Mouse (Mus musculus) thymus, adult 2 months (tissue): Measurements from ENCODE around the gene Vmn1r37. TPM values are rescaled to one million over a fixed set of nuclear protein-coding genes. Genes with fewer than 3 reads are reported as not detected.
"Not testable (repeated sequence)": the region's sequence is repeated elsewhere in the genome, so short reads cannot be mapped to it uniquely, and the experiment has no call there.

Source experiments
- DNase-seq: peaks from one replicate; pipeline ENCODE4 v3.0.0; 2021
- H3K27ac ChIP-seq: fragments of 200-500 bp; 2 replicates; pipeline ENCODE4 v1.5.1; 2012; ENCODE audit warnings: low read length, control low read depth; ENCODE audit not compliant: control insufficient read depth, insufficient read depth
- H3K27me3 ChIP-seq: fragments of 200-500 bp; 2 replicates; pipeline ENCODE4 v1.6.1; 2012; ENCODE audit warnings: mild to moderate bottlenecking, low read length, moderate library complexity, mixed read lengths; ENCODE audit not compliant: control insufficient read depth, insufficient read depth
- H3K36me3 ChIP-seq: fragments of 200-500 bp; 2 replicates; pipeline ENCODE4 v1.6.1; 2012; ENCODE audit warnings: mild to moderate bottlenecking, low read length, moderate library complexity; ENCODE audit not compliant: control insufficient read depth, insufficient read depth
- H3K4me1 ChIP-seq: fragments of 200-500 bp; replicated peaks from 2 replicates; pipeline ENCODE4 v1.6.1; 2012; ENCODE audit warnings: low read length; ENCODE audit not compliant: control insufficient read depth, insufficient read depth
- H3K4me3 ChIP-seq: fragments of 200-500 bp; 2 replicates; pipeline ENCODE4 v1.5.1; 2012; ENCODE audit warnings: mild to moderate bottlenecking, low read length, control low read depth, moderate library complexity; ENCODE audit not compliant: control insufficient read depth, insufficient read depth
- CTCF ChIP-seq: fragments of 200-500 bp; IDR thresholded peaks from 2 replicates; pipeline ENCODE4 v1.5.1; 2012; ENCODE audit warnings: mild to moderate bottlenecking, control low read depth, low read length, moderate library complexity, borderline replicate concordance; ENCODE audit not compliant: control insufficient read depth, poor library complexity, insufficient read depth; ENCODE audit errors: extremely low read depth
- POLR2A ChIP-seq: fragments of 200-500 bp; IDR thresholded peaks from 2 replicates; pipeline ENCODE4 v1.6.1; 2012; ENCODE audit warnings: mild to moderate bottlenecking, low read length, control low read depth, moderate library complexity; ENCODE audit not compliant: control insufficient read depth, poor library complexity, insufficient read depth; ENCODE audit errors: extremely low read depth
- WGBS: fragments of 180-500 bp; shearing (Covaris S2); methylation state at CpG from one replicate; pipeline ENCODE4 v1.1.7; 2018; 5-methylcytosine and 5-hydroxymethylcytosine counted together
- polyA plus RNA-seq: library from polyadenylated mRNA; depleted of rRNA; stranded (reverse); fragments of >200 nt; gene quantifications from 2 replicates; pipeline ENCODE4 v1.2.3, GENCODE M21; 2012; rRNA removed

Gene Vmn1r37
- polyA plus RNA-seq = not detected in 2 replicates

DNA sequence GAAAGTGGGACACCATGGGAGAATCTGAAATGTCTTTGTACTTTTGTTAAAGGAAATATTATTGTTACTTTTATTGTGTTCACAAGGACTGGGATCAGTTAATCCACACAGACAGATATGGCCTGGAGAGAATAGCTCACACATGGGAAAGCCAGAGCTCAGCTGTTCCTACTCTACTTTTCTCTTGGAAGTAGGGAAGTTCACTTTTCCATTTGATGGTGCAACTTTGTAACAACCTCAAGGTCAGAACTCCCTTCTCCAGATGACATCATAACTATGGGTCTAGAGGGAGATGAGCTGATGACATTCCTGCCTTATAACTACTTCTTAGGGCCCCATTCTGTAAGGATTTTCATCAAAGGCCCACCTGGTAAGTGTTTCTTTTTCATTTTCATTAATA is at the start of gene Vmn1r37:
Gene Vmn1r37, plus strand, starts transcription at position 301 of the 400 bp plus-strand sequence.
- DNase-seq, H3K27ac ChIP-seq, H3K4me1 ChIP-seq: not testable (repeated sequence)

GRCm38 (mm10) chr6:66685806-66686205 is 43.4 kb upstream of the Vmn1r37 start, which contains the start of gene Vmn1r35:
Gene Vmn1r35, minus strand, starts transcription at chr6:66685906.
- no peak for TF ChIP-seq POLR2A
- WGBS = 94% methylated on average over 3 of the region's 3 CpGs
- Histone ChIP-seq H3K27me3 (no peaks in the 10 kb centered on the region), H3K36me3 (no peaks in the 10 kb centered on the region), H3K4me1 (no peaks in the 10 kb centered on the region), H3K27ac (no peak within 1 kb of the TSS), H3K4me3 (no peak within 1 kb of the TSS)
- no peak for DNase-seq

More for the DNA sequence above, at the start of gene Vmn1r37:
- H3K27me3 ChIP-seq, H3K4me3 ChIP-seq, H3K36me3 ChIP-seq: not testable (repeated sequence)

- no peak overlapping the region for H3K4me3 ChIP-seq
- no peak for DNase-seq
- TF ChIP-seq CTCF (no peak), POLR2A (no peak)
- no peaks in the 10 kb centered on the region for H3K27me3 ChIP-seq
- no peaks in the 10 kb centered on the region for H3K4me1 ChIP-seq
- no peaks in the 10 kb centered on the region for H3K36me3 ChIP-seq
- no peak overlapping the region for H3K27ac ChIP-seq
Measured at GRCm38 (mm10) chr6:66708901-66709300, 20.3 kb upstream of the Vmn1r37 start.

DNA sequence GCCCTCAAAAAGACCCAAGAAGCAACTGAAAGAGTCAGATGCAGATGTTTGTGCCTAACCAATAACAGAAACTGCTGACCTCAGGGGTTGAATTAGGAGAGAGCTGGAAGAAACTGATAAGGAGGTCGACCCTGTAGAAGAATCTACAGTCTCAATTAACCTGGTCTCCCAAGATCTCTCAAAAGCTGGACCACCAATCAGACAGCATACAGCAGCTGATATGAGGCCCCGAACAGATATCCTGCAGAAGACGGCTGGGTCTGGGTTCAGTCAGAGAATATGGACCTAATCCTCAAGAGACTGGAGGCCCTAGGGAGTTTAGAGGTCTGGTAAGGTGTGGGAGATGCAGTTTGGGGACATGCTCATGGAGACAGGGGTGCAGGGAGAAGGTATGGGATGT is 15.3 kb upstream of the Vmn1r37 start:
- WGBS = 85% methylated on average over 3 of the region's 3 CpGs

DNA sequence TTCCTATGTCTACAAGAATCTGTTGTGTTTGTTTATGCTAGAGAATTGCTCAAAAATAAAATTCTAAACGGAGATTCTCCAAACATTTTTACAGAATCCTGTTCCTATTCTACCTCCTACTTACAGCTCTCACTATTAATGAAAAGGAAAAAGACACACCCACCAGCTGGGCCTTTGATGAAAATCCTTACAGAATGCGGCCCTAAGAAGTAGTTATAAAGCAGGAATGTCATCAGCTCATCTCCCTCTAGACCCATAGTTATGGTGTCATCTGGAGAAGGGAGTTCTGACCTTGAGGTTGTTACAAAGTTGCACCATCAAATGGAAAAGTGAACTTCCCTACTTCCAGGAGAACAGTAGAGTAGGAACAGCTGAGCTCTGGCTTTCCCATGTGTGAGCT is 10.1 kb upstream of the Vmn1r37 start, which contains the start of gene Vmn1r36:
Gene Vmn1r36, minus strand, starts transcription at position 101 of the 400 bp plus-strand sequence.
- H3K27ac ChIP-seq, H3K27me3 ChIP-seq, H3K36me3 ChIP-seq, DNase-seq, H3K4me3 ChIP-seq, H3K4me1 ChIP-seq: not testable (repeated sequence)
- 77% methylated on average over 2 of the region's 2 CpGs for WGBS

More for the DNA sequence above, 15.3 kb upstream of the Vmn1r37 start:
- TF ChIP-seq POLR2A (no peak), CTCF (no peak)
- Histone ChIP-seq H3K27ac (no peak overlapping the region), H3K4me1 (no peaks in the 10 kb centered on the region), H3K36me3 (no peaks in the 10 kb centered on the region), H3K4me3 (no peak overlapping the region), H3K27me3 (no peaks in the 10 kb centered on the region)
- no peak for DNase-seq

DNA sequence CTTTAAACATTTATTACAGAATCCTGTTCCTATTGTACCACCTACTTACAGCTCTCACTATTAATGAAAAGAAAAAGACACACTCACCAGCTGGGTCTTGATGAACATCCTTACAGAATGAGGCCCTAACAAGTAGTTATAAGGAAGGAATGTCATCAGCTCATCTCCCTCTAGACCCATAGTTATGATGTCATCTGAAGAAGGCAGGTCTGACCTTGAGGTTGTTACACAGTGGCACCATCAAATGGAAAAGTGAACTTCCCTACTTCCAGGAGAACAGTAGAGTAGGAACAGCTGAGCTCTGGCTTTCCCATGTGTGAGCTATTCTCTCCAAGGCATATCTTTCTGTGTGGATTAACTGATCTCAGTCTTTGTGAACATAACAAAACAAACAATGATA is 53.3 kb downstream of the Vmn1r37 start, which contains the start of gene Vmn1r38:
Gene Vmn1r38, minus strand, starts transcription at position 101 of the 400 bp plus-strand sequence.
- not testable (repeated sequence) for H3K4me1 ChIP-seq, H3K27ac ChIP-seq

More for the DNA sequence above, 53.3 kb downstream of the Vmn1r37 start, which contains the start of gene Vmn1r38:
- H3K36me3 ChIP-seq, DNase-seq, H3K4me3 ChIP-seq, H3K27me3 ChIP-seq: not testable (repeated sequence)

Other genes with a start within 250 kb of the Vmn1r37 start
- 44.3 and 52.3 TPM in 2 replicates for gene Mad2l1, start 194.0 kb upstream of the Vmn1r37 start, polyA plus RNA-seq
- gene Vmn1r32, start 169.3 kb upstream of the Vmn1r37 start, polyA plus RNA-seq = not detected in 2 replicates
- not detected in 2 replicates for gene Vmn1r33, start 111.1 kb upstream of the Vmn1r37 start, polyA plus RNA-seq
- gene Vmn1r34, start 85.5 kb upstream of the Vmn1r37 start, polyA plus RNA-seq = not detected in 2 replicates
- not detected in 2 replicates for gene Vmn1r35, start 43.5 kb upstream of the Vmn1r37 start, polyA plus RNA-seq
- not detected in 2 replicates for gene Vmn1r36, start 10.2 kb upstream of the Vmn1r37 start, polyA plus RNA-seq
- gene Vmn1r38, start 53.2 kb downstream of the Vmn1r37 start, polyA plus RNA-seq = not detected in 2 replicates
- not detected in 2 replicates for gene Vmn1r39, start 81.2 kb downstream of the Vmn1r37 start, polyA plus RNA-seq
- 8.0 and 10.8 TPM in 2 replicates for gene Gng12, start 167.0 kb downstream of the Vmn1r37 start, polyA plus RNA-seq